Mouse (Mus musculus) forebrain, embryonic 16.5 days (tissue): ENCODE measurements around the gene Ppm1g. TPM values are rescaled to one million over a fixed set of nuclear protein-coding genes. Genes with fewer than 3 reads are reported as not detected.

Experiments used
- polyA plus RNA-seq: library from polyadenylated mRNA; unstranded; fragments of >200 nt; fragmentation: Nextera tagmentation; extraction: Ambion mirVana; gene quantifications from 2 replicates; pipeline ENCODE4 v1.2.1, GENCODE M21; 2015

Gene Ppm1g
- polyA plus RNA-seq, 1 experiment from 2014 or later, result 175 TPM

Other genes starting within 250 kb of the Ppm1g start
- 155 and 158 TPM in 2 replicates for gene Atraid, start 172.4 kb downstream of the Ppm1g start, polyA plus RNA-seq
- 15.7 and 18.2 TPM in 2 replicates for gene Slc5a6, start 171.8 kb downstream of the Ppm1g start, polyA plus RNA-seq
- 19.8 and 20.1 TPM in 2 replicates for gene Cad, start 165.9 kb downstream of the Ppm1g start, polyA plus RNA-seq
- gene Dnajc5g, start 114.4 kb downstream of the Ppm1g start, polyA plus RNA-seq, result not detected in 2 replicates
- 1.6 and 1.9 TPM in 2 replicates for gene Slc30a3, start 112.5 kb downstream of the Ppm1g start, polyA plus RNA-seq
- gene Trim54, start 104.0 kb downstream of the Ppm1g start, polyA plus RNA-seq, result not detected in 2 replicates
- gene Ucn, start 81.9 kb downstream of the Ppm1g start, polyA plus RNA-seq, result not detected in 2 replicates
- gene Mpv17, start 66.4 kb downstream of the Ppm1g start, polyA plus RNA-seq, result 49.4 and 50.1 TPM in 2 replicates
- 1.8 and 2.5 TPM in 2 replicates for gene Gm29609, start 40.8 kb downstream of the Ppm1g start, polyA plus RNA-seq
- gene Gtf3c2, start 40.5 kb downstream of the Ppm1g start, polyA plus RNA-seq, result 72.1 and 79.4 TPM in 2 replicates
- gene Snx17, start 27.5 kb downstream of the Ppm1g start, polyA plus RNA-seq, result 131 and 139 TPM in 2 replicates
- 91.0 and 93.4 TPM in 2 replicates for gene Eif2b4, start 27.3 kb downstream of the Ppm1g start, polyA plus RNA-seq
- 13.0 and 14.7 TPM in 2 replicates for gene Zfp513, start 18.4 kb downstream of the Ppm1g start, polyA plus RNA-seq
- gene Nrbp1, start 20.2 kb upstream of the Ppm1g start, polyA plus RNA-seq, result 169 and 170 TPM in 2 replicates
- 0.99 TPM in 1 of 2 replicates, not detected in the other for gene Gm9970, start 20.5 kb upstream of the Ppm1g start, polyA plus RNA-seq
- gene Krtcap3, start 31.0 kb upstream of the Ppm1g start, polyA plus RNA-seq, result 2.4 and 3.8 TPM in 2 replicates
- 34.2 and 39.4 TPM in 2 replicates for gene Ift172, start 70.4 kb upstream of the Ppm1g start, polyA plus RNA-seq
- gene Fndc4, start 75.4 kb upstream of the Ppm1g start, polyA plus RNA-seq, result 81.8 and 90.6 TPM in 2 replicates
- gene Gckr, start 76.8 kb upstream of the Ppm1g start, polyA plus RNA-seq, result 0.27 TPM in 1 of 2 replicates, not detected in the other
- gene Zfp512, start 231.7 kb upstream of the Ppm1g start, polyA plus RNA-seq, result 127 and 138 TPM in 2 replicates